Mouse (Mus musculus) myocyte (in vitro differentiated cells): ENCODE results near the gene Rfx4.

Experiments used
- CEBPB ChIP-seq: IDR thresholded peaks from 2 replicates; pipeline ENCODE4 v1.6.1; 2011; ENCODE audit warnings: mild to moderate bottlenecking, moderate library complexity; ENCODE audit not compliant: poor library complexity, insufficient read depth, severe bottlenecking
- E2F4 ChIP-seq: IDR thresholded peaks from one replicate; pipeline ENCODE4 v1.6.1; 2011; ENCODE audit warnings: mild to moderate bottlenecking, control low read depth, moderate library complexity; ENCODE audit not compliant: insufficient read depth
- MAX ChIP-seq: IDR thresholded peaks from one replicate; pipeline ENCODE4 v1.6.1; 2011; ENCODE audit warnings: low read depth, mild to moderate bottlenecking, control low read depth
- MYOD1 ChIP-seq, 3 experiments: IDR thresholded peaks; one replicate each; pipeline ENCODE4 v1.6.1; 2011; ENCODE audit warnings: control low read depth in 2 of 3, low read depth in 2 of 3, mild to moderate bottlenecking in 2 of 3, moderate library complexity in 1 of 3; ENCODE audit not compliant: insufficient read length in 2 of 3, control insufficient read depth in 1 of 3
- MYOG ChIP-seq, 3 experiments: IDR thresholded peaks; one replicate each; pipeline ENCODE4 v1.6.1; 2011; ENCODE audit warnings: control low read depth in 2 of 3, low read depth in 2 of 3, mild to moderate bottlenecking in 2 of 3; ENCODE audit not compliant: insufficient read length in 2 of 3, control insufficient read depth in 1 of 3, insufficient read depth in 1 of 3
- POLR2A ChIP-seq: IDR thresholded peaks from one replicate; pipeline ENCODE4 v1.6.1; 2011; ENCODE audit warnings: low read depth, mild to moderate bottlenecking, control low read depth, moderate library complexity; ENCODE audit not compliant: insufficient read length
- POLR2AphosphoS2 ChIP-seq: IDR thresholded peaks from one replicate; pipeline ENCODE4 v1.6.1; 2011; ENCODE audit warnings: low read depth, control low read depth; ENCODE audit not compliant: insufficient read length
- REST ChIP-seq: IDR thresholded peaks from one replicate; pipeline ENCODE4 v1.6.1; 2011; ENCODE audit warnings: mild to moderate bottlenecking, control low read depth, moderate library complexity; ENCODE audit not compliant: insufficient read depth, insufficient read length
- SRF ChIP-seq: IDR thresholded peaks from one replicate; pipeline ENCODE4 v1.6.1; 2011; ENCODE audit warnings: low read depth; ENCODE audit not compliant: control insufficient read depth, insufficient read length
- TCF12 ChIP-seq: IDR thresholded peaks from one replicate; pipeline ENCODE4 v1.6.1; 2011; ENCODE audit warnings: mild to moderate bottlenecking, control low read depth; ENCODE audit not compliant: poor library complexity, insufficient read depth, severe bottlenecking
- USF1 ChIP-seq: IDR thresholded peaks from one replicate; pipeline ENCODE4 v1.6.1; 2011; ENCODE audit warnings: low read depth, mild to moderate bottlenecking, control low read depth, moderate library complexity

DNA sequence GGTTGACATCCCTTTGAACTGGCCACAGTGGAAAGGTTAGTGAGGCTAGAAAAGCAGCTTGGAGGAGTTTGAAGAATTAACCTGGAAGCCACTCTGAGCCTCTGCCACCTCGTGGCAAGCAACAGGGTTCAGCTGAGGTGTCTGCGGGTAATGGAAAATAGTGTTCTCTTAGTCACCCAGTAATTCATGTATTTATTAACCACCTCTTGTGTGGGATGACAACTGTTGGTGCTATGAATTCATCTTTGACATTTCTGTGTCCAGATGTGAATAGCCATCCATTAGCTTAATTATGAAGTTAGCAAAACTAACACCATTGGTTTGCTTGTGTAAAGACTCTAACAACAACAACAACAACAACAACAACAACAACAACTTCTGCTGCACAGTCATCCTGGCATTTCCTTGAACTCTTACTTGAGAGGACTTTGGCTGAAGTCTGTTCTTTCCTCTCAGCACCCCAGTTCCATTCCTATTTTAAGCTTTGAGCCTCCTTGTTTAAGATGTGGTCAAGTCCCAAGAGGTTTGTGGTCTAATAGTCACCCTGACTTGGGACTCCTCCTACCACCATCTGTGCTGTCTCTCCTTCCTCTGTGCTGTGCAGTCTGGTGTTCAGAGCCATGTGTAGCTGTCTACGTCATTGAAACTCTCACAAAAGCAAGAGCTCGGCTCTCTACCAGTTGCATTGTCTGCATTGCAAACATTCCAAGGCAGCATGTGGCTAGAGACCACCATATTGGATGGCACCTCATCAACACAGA lies 60.0 kb downstream of the Rfx4 start:
- peak; percentile 79 for TF ChIP-seq TCF12
- TF ChIP-seq POLR2A = no peak
- no peak for TF ChIP-seq POLR2AphosphoS2
- 0 out of 2 replicates have a peak, but pooled peaks have one; percentile 18 for TF ChIP-seq CEBPB
- no peak for TF ChIP-seq E2F4
- peak; percentile 85 for TF ChIP-seq MAX
- no peak for TF ChIP-seq USF1
- TF ChIP-seq MYOG (IDR thresholded peaks at IDR 0.05; ENCODE audit: control insufficient read depth in 1 of 3, insufficient read depth in 1 of 3, insufficient read length in 2 of 3, low read depth in 2 of 3) = peak; percentile 23 to 66 (median 56)
- peak; percentile 57 to 85 (median 85) for TF ChIP-seq MYOD1 (IDR thresholded peaks at IDR 0.05; ENCODE audit: control insufficient read depth in 1 of 3, insufficient read length in 2 of 3, low read depth in 2 of 3)
- TF ChIP-seq REST = no peak
- no peak for TF ChIP-seq SRF
